Comparison of ENCODE assay signal across 19 mouse cellular contexts in the genomic region with DNA sequence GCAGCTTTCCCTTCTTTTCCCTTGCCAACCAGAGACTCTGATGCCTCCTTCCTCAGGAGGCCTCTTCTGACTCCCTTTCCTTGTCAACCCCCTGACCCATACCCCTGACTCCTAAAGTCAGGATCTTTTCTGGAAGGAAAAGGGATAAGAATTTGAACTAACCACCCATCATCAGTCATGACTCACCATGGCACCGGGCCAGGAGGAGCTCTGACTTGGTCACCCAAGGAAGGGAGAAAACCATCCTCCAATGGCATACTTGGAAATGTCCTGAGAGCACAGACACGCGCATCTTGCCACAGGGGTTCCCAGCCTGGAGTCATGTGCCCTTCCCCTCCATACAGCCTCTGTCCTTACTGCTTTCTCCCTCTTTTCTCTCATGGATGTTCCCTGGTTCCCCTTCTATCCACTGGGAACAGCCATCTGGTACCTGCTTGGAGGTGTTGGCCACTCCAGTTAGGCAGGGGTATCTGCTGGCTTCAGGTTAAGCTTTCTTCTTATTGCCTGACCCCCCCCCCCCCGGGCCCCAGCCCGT. TPM values are rescaled to one million over a fixed set of nuclear protein-coding genes. Genes with fewer than 3 reads are reported as not detected.
A peak's percentile ranks its signal among the peaks of the same experiment; 100 is the strongest.
DNase-seq lines count a peak whose midpoint lies in the region; ATAC-seq lines count a peak whose summit lies in the region.
"Had no signal": no experiment of that assay in that cellular context is flagged by ENCODE, and none has a peak within 500 bp of the region (broad histone marks: within the 10 kb centered on the region; RNA-seq: fewer than 3 reads in every experiment).

No protein-coding gene starts in this region.

- DNase-seq in heart, postnatal 4 days, result peak; percentile 48
- DNase-seq in 3134 (ENCODE audit: extremely low read depth, insufficient read length, low spot score) (peak; percentile 55), 416B (ENCODE audit: low read depth) (peak; percentile 11)
- peak; percentile 67 for DNase-seq in adrenal gland, postnatal 10 days
- no peak for DNase-seq in layer of hippocampus, postnatal 14 days (ENCODE audit: low spot score in 2 of 2)
- DNase-seq in thymus, adult 18-20 months, result no peak
- DNase-seq: cerebellum, adult 11-12 months; heart, adult 11 months; layer of hippocampus, postnatal 36 days; right cerebral cortex, adult 18-20 months had no signal

- peaks cover 18% of the 10 kb centered on the region; the same call in 1 of the 2 replicates for H3K27me3 ChIP-seq in heart, embryonic 12.5 days (replicated peaks)
- H3K27me3 ChIP-seq: embryonic facial prominence, embryonic 13.5 days; hindbrain, embryonic 15.5 days had no signal

- H3K9ac ChIP-seq in heart, embryonic 12.5 days, result no peak overlapping the region
- H3K9ac ChIP-seq: embryonic facial prominence, embryonic 13.5 days; hindbrain, embryonic 15.5 days; liver, embryonic 12.5 days; midbrain, embryonic 12.5 days had no signal

- WGBS in heart, embryonic 12.5 days, result 63% methylated on average over 5 of the region's 5 CpGs

- no peak overlapping the region for H3K4me3 ChIP-seq in heart, embryonic 12.5 days
- H3K4me3 ChIP-seq: embryonic facial prominence, embryonic 13.5 days; forebrain, embryonic 10.5 days; hindbrain, embryonic 15.5 days; limb, embryonic 10.5 days; liver, embryonic 12.5 days; midbrain, embryonic 12.5 days had no signal

- H3K4me2 ChIP-seq in heart, embryonic 12.5 days, result no peak overlapping the region
- H3K4me2 ChIP-seq: embryonic facial prominence, embryonic 13.5 days; hindbrain, embryonic 15.5 days; midbrain, embryonic 12.5 days had no signal

- ATAC-seq in heart, embryonic 12.5 days (ENCODE audit: insufficient number of reproducible peaks, low FRiP score), result no peak
- ATAC-seq: intestine, postnatal 0 days; liver, embryonic 12.5 days had no signal

- peaks cover 6% of the 10 kb centered on the region for H3K4me1 ChIP-seq in heart, embryonic 12.5 days (replicated peaks)

- 0 out of 2 replicates have a peak, but pooled peaks cover under 1% of the 10 kb centered on the region for H3K9me3 ChIP-seq in heart, embryonic 12.5 days (replicated peaks)
- H3K9me3 ChIP-seq: embryonic facial prominence, embryonic 13.5 days; forebrain, embryonic 10.5 days; hindbrain, embryonic 15.5 days; limb, embryonic 10.5 days; liver, embryonic 12.5 days; midbrain, embryonic 12.5 days had no signal

- no peaks in the 10 kb centered on the region for H3K36me3 ChIP-seq in heart, embryonic 12.5 days
- H3K36me3 ChIP-seq: embryonic facial prominence, embryonic 13.5 days; forebrain, embryonic 10.5 days; hindbrain, embryonic 15.5 days; limb, embryonic 10.5 days; liver, embryonic 12.5 days; midbrain, embryonic 12.5 days had no signal

- H3K27ac ChIP-seq in heart, embryonic 12.5 days (ENCODE audit: poor library complexity, severe bottlenecking), result no peak overlapping the region
- H3K27ac ChIP-seq: embryonic facial prominence, embryonic 13.5 days; forebrain, embryonic 10.5 days; hindbrain, embryonic 15.5 days; limb, embryonic 10.5 days; liver, embryonic 12.5 days; macrophage; midbrain, embryonic 12.5 days had no signal

RNA-seq across cellular contexts. Expression of a gene that starts 22.7 kb away (rescaled TPM):
- total RNA-seq in heart, postnatal 4 days (2021), result 10 to 100 TPM; 39.0 to 43.2 TPM
- 7.8 and 8.6 TPM in 2 replicates for polyA plus RNA-seq in heart, embryonic 12.5 days (2016; fragmentation: Nextera tagmentation; extraction: Ambion mirVana)
- 10 to 100 TPM; 49.3 to 75.6 TPM for total RNA-seq in adrenal gland, postnatal 10 days (2021)
- total RNA-seq in layer of hippocampus, postnatal 14 days (2021), result 10 to 100 TPM; 19.4 to 21.0 TPM

Comparison
In these comparisons a context has a peak if more than half of its experiments do, and no peak if none do; other contexts are left out.
1. DNase-seq: peak in heart, postnatal 4 days (single experiment), 3134 (single experiment), 416B (single experiment) and adrenal gland, postnatal 10 days (single experiment); none in layer of hippocampus, postnatal 14 days (0 of 2) and thymus, adult 18-20 months (0 of 2).